Mouse (Mus musculus): ENCODE data around the gene Zfp62. TPM values are rescaled to one million over a fixed set of nuclear protein-coding genes. Genes with fewer than 3 reads are reported as not detected.

Zfp62 gene
- total and polyA plus RNA-seq, 3 experiments = 2.2 to 40.9 (median 25.8) TPM

Other genes starting within 250 kb of the Zfp62 start
- gene Olfr56, start 224.4 kb upstream of the Zfp62 start, total RNA-seq (2021) = not detected
- gene Olfr56, start 224.4 kb upstream of the Zfp62 start, polyA plus RNA-seq (2012; rRNA removed) = 0.04 and 0.07 TPM in 2 replicates
- gene 9930111J21Rik1, start 223.9 kb upstream of the Zfp62 start, total RNA-seq (2021) = 1 to 10 TPM; 1.7 to 2.9 TPM
- gene 9930111J21Rik1, start 223.9 kb upstream of the Zfp62 start, polyA plus RNA-seq (2012; rRNA removed) = 0.80 and 0.86 TPM in 2 replicates
- 1 to 10 TPM; 1.9 to 3.3 TPM for gene Gm12185, start 211.1 kb upstream of the Zfp62 start, total RNA-seq (2021)
- 0.03 and 0.06 TPM in 2 replicates for gene Gm12185, start 211.1 kb upstream of the Zfp62 start, polyA plus RNA-seq (2012; rRNA removed)
- gene Tgtp1, start 209.1 kb upstream of the Zfp62 start, total RNA-seq (2021) = 1 to 10 TPM; 3.3 to 3.8 TPM
- gene Tgtp1, start 209.1 kb upstream of the Zfp62 start, polyA plus RNA-seq (2012; rRNA removed) = 0.07 and 0.29 TPM in 2 replicates
- gene 9930111J21Rik2, start 152.1 kb upstream of the Zfp62 start, total RNA-seq (2021) = 1 to 10 TPM; 3.9 to 4.0 TPM
- 0.53 and 0.61 TPM in 2 replicates for gene 9930111J21Rik2, start 152.1 kb upstream of the Zfp62 start, polyA plus RNA-seq (2012; rRNA removed)
- gene Tgtp2, start 139.1 kb upstream of the Zfp62 start, total RNA-seq (2021) = 1 to 10 TPM; 3.8 to 4.0 TPM
- 0.40 and 1.5 TPM in 2 replicates for gene Tgtp2, start 139.1 kb upstream of the Zfp62 start, polyA plus RNA-seq (2012; rRNA removed)
- gene Ifi47, start 126.7 kb upstream of the Zfp62 start, total RNA-seq (2021) = 1 to 10 TPM; 3.7 to 5.4 TPM
- 0.68 and 0.71 TPM in 2 replicates for gene Ifi47, start 126.7 kb upstream of the Zfp62 start, polyA plus RNA-seq (2012; rRNA removed)
- gene Olfr1396, start 88.4 kb upstream of the Zfp62 start, total RNA-seq (2021) = 1 to 10 TPM; 1.9 to 3.6 TPM
- 3.4 and 3.7 TPM in 2 replicates for gene Olfr1396, start 88.4 kb upstream of the Zfp62 start, polyA plus RNA-seq (2012; rRNA removed)
- not detected for gene Olfr1395, start 61.0 kb upstream of the Zfp62 start, total RNA-seq (2021)
- gene Olfr1395, start 61.0 kb upstream of the Zfp62 start, polyA plus RNA-seq (2012; rRNA removed) = not detected in 2 replicates
- not detected for gene Olfr1394, start 48.9 kb upstream of the Zfp62 start, total RNA-seq (2021)
- not detected in 2 replicates for gene Olfr1394, start 48.9 kb upstream of the Zfp62 start, polyA plus RNA-seq (2012; rRNA removed)
- 10 to 100 TPM; 13.3 to 33.0 TPM for gene Btnl9, start 16.1 kb upstream of the Zfp62 start, total RNA-seq (2021)
- 90.4 and 126 TPM in 2 replicates for gene Btnl9, start 16.1 kb upstream of the Zfp62 start, polyA plus RNA-seq (2012; rRNA removed)
- gene Mgat1, start 40.9 kb downstream of the Zfp62 start, total RNA-seq (2021) = 100 to 1,000 TPM; 115 to 119 TPM
- 173 and 211 TPM in 2 replicates for gene Mgat1, start 40.9 kb downstream of the Zfp62 start, polyA plus RNA-seq (2012; rRNA removed)
- gene Olfr1393, start 75.0 kb downstream of the Zfp62 start, total RNA-seq (2021) = under 1 TPM in 1 of 2 experiments, not detected in 1; 0.32 TPM
- gene Olfr1393, start 75.0 kb downstream of the Zfp62 start, polyA plus RNA-seq (2012; rRNA removed) = 0.04 TPM in 1 of 2 replicates, not detected in the other
- not detected for gene Olfr1392, start 82.0 kb downstream of the Zfp62 start, total RNA-seq (2021)
- 0.22 TPM in 1 of 2 replicates, not detected in the other for gene Olfr1392, start 82.0 kb downstream of the Zfp62 start, polyA plus RNA-seq (2012; rRNA removed)
- not detected for gene Olfr10, start 101.4 kb downstream of the Zfp62 start, total RNA-seq (2021)
- not detected in 2 replicates for gene Olfr10, start 101.4 kb downstream of the Zfp62 start, polyA plus RNA-seq (2012; rRNA removed)
- not detected for gene Olfr1391, start 119.5 kb downstream of the Zfp62 start, total RNA-seq (2021)
- gene Olfr1391, start 119.5 kb downstream of the Zfp62 start, polyA plus RNA-seq (2012; rRNA removed) = not detected in 2 replicates
- gene Olfr1390, start 131.9 kb downstream of the Zfp62 start, total RNA-seq (2021) = not detected
- gene Olfr1390, start 131.9 kb downstream of the Zfp62 start, polyA plus RNA-seq (2012; rRNA removed) = not detected in 2 replicates
- not detected for gene Olfr1389, start 219.8 kb downstream of the Zfp62 start, total RNA-seq (2021)
- not detected in 2 replicates for gene Olfr1389, start 219.8 kb downstream of the Zfp62 start, polyA plus RNA-seq (2012; rRNA removed)
- gene Olfr1388, start 233.3 kb downstream of the Zfp62 start, total RNA-seq (2021) = under 1 TPM in 1 of 2 experiments, not detected in 1; 0.12 TPM
- not detected in 2 replicates for gene Olfr1388, start 233.3 kb downstream of the Zfp62 start, polyA plus RNA-seq (2012; rRNA removed)

All from adrenal gland, adult 2 months (tissue).